Mouse (Mus musculus): Measurements from ENCODE around the gene Cep55. TPM values are rescaled to one million over a fixed set of nuclear protein-coding genes. Genes with fewer than 3 reads are reported as not detected.

Cep55 gene
- polyA plus RNA-seq, 1 experiment: 0.79 TPM

DNA sequence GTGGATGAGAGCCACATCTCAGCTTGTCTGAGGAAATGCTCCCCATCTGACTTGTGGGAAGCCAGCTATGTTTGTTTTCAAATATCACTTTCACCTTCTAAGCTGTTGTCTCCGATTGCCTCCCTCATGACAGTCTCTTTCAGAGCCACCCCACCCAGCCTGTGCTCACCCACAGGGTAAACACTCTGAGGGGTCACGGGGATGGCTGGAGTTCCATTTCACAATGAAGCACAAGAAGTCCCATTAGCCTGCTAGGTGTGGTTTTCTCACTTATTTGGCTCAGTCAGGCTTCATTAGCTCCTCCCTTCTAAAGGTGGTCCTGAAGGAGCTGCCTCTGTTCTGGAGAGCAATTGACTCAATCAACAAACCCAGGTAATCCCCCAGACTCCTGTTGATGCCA, 19.0 kb upstream of the Cep55 start:
- H3K4me1 ChIP-seq (ENCODE audit: control insufficient read depth, insufficient read depth, low read length): peaks cover 2% of the 10 kb centered on the region; the same call in 1 of the 2 replicates
- no peak overlapping the region for H3K27ac ChIP-seq (ENCODE audit: insufficient read depth, low read length)
- no peak for TF ChIP-seq CTCF (IDR thresholded peaks at IDR 0.05; ENCODE audit: extremely low read depth, insufficient read depth, low read length)
- TF ChIP-seq POLR2A (IDR thresholded peaks at IDR 0.05; ENCODE audit: extremely low read depth, insufficient read depth, low read length): no peak
- H3K4me3 ChIP-seq (ENCODE audit: insufficient read depth, low read length): no peak overlapping the region

DNA sequence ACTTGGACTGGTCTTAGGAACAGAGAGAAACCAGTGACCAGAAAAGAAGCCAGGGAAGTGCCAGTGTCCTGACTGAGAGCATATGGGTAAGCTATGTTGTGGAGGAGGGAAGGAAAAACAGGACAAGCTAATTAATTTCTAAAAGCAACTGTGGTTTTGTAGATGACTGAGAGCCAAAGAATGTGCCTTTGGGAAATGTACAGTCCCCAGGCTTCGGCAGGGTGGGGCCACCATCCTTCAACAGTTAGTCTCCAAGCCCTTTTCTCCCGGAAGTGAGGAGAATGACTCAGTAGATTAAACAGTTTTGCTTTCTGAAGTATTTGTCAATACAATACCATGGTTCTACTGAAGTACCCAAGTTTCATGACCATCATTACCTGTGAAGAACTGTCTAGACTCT, 16.5 kb upstream of the Cep55 start:
- TF ChIP-seq POLR2A (IDR thresholded peaks at IDR 0.05; ENCODE audit: extremely low read depth, insufficient read depth, low read length): no peak
- no peak for TF ChIP-seq CTCF (IDR thresholded peaks at IDR 0.05; ENCODE audit: extremely low read depth, insufficient read depth, low read length)
- H3K4me3 ChIP-seq (ENCODE audit: insufficient read depth, low read length): no peak overlapping the region
- no peaks in the 10 kb centered on the region for H3K4me1 ChIP-seq (ENCODE audit: control insufficient read depth, insufficient read depth, low read length)
- H3K27ac ChIP-seq (ENCODE audit: insufficient read depth, low read length): no peak overlapping the region

DNA sequence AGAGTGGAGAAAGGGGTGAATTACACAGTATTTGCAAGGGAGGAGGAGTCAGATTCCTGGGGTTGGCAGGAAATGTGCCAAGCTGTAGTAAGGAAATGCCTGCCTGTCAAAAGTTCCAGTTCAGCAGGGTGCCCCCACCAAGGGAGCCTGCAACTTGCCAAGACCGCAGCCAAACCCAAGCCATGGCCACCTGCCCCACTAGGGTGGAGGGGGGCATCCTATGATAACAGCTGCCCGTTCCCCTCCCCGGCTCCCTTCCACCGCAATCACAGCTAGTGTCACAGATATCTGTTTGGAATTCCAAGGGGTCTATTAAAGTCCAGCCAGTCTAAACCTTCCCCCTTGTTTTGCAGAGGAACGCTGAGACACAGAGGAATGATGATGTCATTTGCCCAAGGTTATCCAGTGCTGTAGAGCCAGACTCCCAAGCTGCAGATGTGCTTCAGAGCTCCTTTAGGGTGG, 12.5 kb upstream of the Cep55 start:
- H3K4me3 ChIP-seq (ENCODE audit: insufficient read depth, low read length): peak overlapping the region; percentile 24; the same call in 1 of the 2 replicates
- TF ChIP-seq CTCF (IDR thresholded peaks at IDR 0.05; ENCODE audit: extremely low read depth, insufficient read depth, low read length) (no peak), POLR2A (IDR thresholded peaks at IDR 0.05; ENCODE audit: extremely low read depth, insufficient read depth, low read length) (no peak)

DNA sequence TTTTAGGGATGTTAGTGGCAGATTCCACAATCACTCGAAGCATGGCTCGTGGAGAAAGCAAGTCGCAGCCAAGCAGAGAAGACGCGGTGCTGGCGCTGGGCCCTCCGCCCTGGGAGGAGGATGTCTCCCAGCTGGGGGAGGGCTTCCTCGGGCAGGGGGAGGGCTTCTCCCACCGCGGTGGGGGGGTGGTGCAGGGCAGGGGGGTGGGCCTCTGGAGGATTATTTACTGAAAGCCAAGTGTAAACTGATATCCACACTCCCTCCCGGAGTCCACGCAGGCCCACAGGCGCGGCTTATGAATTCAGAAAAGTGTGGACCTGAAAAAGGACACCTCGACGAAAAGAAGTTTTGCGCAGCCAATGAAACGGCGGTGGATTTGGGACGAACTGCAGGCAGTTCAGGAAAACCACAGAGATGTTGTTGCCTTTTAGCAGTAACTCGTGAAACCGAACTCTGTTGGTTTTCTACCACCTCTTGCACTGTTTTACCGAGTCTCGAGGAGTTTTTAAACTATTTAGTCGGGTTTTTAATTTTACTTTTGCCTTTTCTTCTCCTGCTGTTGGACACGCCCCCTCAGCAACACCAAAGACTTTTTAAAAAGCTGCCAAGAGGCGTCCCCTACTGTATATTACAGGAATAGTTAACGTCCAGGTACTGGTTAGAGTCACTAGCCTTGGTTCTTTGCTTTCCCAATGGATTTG, 11.4 kb upstream of the Cep55 start, which contains the start of gene Myof:
TSS of gene Myof (minus strand) at position 297 of the 701 bp plus-strand sequence.
- Histone ChIP-seq H3K4me3 (ENCODE audit: insufficient read depth, low read length) (peak within 1 kb of the TSS; percentile 24), H3K4me1 (ENCODE audit: control insufficient read depth, insufficient read depth, low read length) (no peaks in the 10 kb centered on the region), H3K27ac (ENCODE audit: insufficient read depth, low read length) (no peak within 1 kb of the TSS)
- no peak for TF ChIP-seq POLR2A (IDR thresholded peaks at IDR 0.05; ENCODE audit: extremely low read depth, insufficient read depth, low read length)
- peak; percentile 24; the same call in 1 of the 2 replicates for TF ChIP-seq CTCF (IDR thresholded peaks at IDR 0.05; ENCODE audit: extremely low read depth, insufficient read depth, low read length)

More for the DNA sequence above, 12.5 kb upstream of the Cep55 start:
- no peaks in the 10 kb centered on the region for H3K4me1 ChIP-seq (ENCODE audit: control insufficient read depth, insufficient read depth, low read length)
- no peak overlapping the region for H3K27ac ChIP-seq (ENCODE audit: insufficient read depth, low read length)

DNA sequence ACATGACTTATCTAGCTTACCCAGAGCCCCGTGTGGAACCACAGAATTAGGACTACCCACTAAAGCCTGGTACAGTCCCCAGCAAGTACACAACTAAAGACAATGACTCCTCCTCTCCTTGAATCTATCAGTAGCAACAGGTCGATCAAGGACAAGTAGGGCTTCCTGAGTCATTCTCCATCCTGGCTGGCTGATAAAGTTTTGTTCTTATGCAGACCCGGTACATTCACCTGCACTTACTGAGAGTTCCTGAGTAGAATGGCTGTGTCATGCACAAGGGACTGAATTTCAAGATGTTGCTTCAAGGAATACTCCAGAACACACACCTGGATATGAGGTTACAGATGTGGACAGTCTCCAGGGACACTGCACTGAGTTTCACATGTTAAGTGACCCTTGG, 9.6 kb upstream of the Cep55 start:
- H3K4me3 ChIP-seq (ENCODE audit: insufficient read depth, low read length): no peak overlapping the region
- no peak overlapping the region for H3K27ac ChIP-seq (ENCODE audit: insufficient read depth, low read length)
- no peak for TF ChIP-seq CTCF (IDR thresholded peaks at IDR 0.05; ENCODE audit: extremely low read depth, insufficient read depth, low read length)
- TF ChIP-seq POLR2A (IDR thresholded peaks at IDR 0.05; ENCODE audit: extremely low read depth, insufficient read depth, low read length): no peak
- H3K4me1 ChIP-seq (ENCODE audit: control insufficient read depth, insufficient read depth, low read length): no peaks in the 10 kb centered on the region

DNA sequence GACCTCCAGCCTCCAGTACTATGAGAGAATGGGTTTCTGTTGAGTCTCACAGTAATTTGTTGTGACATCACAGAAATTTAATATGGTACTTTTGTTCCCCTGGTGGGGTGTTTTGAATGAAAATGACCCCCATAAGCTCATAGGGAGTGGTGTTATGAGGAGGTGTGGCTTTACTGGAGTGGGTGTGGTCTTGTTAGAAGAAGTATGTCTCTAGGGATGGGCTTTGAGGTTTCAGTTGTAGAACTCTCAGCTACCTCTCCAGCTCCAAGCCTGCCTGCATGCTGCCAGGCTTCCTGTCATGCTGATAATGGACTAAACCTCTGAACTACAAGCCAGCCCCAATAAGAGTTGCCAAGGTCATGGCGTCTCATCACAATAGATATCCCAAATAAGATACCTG, 5.1 kb upstream of the Cep55 start:
- no peak overlapping the region for H3K27ac ChIP-seq (ENCODE audit: insufficient read depth, low read length)
- no peak overlapping the region for H3K4me3 ChIP-seq (ENCODE audit: insufficient read depth, low read length)
- TF ChIP-seq CTCF (IDR thresholded peaks at IDR 0.05; ENCODE audit: extremely low read depth, insufficient read depth, low read length) (no peak), POLR2A (IDR thresholded peaks at IDR 0.05; ENCODE audit: extremely low read depth, insufficient read depth, low read length) (no peak)
- H3K4me1 ChIP-seq (ENCODE audit: control insufficient read depth, insufficient read depth, low read length): peaks cover 2% of the 10 kb centered on the region; the same call in 1 of the 2 replicates

DNA sequence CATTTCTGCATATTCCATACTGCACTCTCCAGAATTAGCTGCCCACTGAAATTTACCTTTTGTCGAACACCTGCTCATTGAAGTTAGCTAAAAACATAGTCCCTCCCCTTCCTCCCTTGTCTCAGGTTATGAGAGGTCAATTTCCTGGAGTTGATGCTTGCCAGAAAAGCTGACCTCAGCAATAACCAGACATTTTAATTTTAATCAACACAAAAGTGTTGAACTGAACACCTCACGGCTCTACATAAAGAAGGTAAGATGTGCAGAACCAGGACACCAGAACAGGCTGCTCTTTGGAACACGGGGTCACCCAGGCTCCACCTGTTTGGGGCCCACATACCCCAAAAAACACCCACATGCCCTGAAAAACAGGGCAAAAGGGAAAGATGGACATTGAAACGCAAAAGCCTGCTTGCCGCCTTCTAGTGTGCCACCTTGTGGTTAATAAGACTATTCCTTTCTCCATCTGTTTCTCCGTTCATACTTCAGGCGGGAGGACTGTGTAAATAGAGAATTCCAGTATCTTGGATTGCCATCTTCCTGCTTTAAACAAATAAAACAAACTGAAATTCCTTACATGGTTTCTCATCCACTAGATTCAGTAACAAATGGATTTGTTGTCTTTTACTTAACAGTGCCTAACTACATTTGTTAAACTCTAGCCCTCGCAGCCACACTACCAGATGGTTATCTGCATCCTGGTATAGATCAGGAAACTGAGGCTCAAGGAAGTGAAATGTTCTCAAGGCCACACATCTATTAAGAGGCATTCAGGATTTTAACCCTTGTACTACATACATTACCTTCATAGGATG, 1.4 kb upstream of the Cep55 start:
- H3K4me1 ChIP-seq (ENCODE audit: control insufficient read depth, insufficient read depth, low read length): peaks cover 2% of the 10 kb centered on the region; the same call in 1 of the 2 replicates
- peak overlapping the region; percentile 57 for H3K4me3 ChIP-seq (ENCODE audit: insufficient read depth, low read length)
- no peak overlapping the region for H3K27ac ChIP-seq (ENCODE audit: insufficient read depth, low read length)
- TF ChIP-seq POLR2A (IDR thresholded peaks at IDR 0.05; ENCODE audit: extremely low read depth, insufficient read depth, low read length) (no peak), CTCF (IDR thresholded peaks at IDR 0.05; ENCODE audit: extremely low read depth, insufficient read depth, low read length) (peak; percentile 59)

DNA sequence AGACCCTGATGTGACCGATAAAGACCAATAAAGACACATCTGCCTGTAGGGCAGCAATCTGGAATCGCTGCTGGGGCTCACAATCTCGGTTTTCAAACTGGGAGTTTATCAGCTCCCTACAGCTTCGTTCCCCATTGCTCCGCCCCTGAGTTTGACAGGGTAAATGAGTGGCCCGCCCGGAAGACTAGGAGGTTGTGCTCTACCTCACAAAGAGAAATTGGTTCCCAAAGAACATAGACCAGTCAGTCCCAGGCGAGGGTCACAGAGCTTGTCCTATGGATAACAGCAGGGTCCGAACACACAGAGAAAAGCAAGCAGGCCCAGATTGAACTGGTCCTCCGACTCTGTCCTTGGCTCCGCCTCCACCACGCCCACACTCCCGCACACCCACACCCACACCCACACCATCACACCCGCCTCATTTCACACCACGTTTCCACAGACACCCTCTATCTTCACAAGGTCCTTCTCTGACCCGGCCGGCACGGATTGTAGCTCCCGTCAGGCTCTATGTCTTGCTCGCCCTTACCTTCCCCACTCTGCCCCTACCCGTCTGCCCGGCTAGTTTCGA, 577 bp upstream of the Cep55 start:
- no peak for TF ChIP-seq CTCF (IDR thresholded peaks at IDR 0.05; ENCODE audit: extremely low read depth, insufficient read depth, low read length)
- TF ChIP-seq POLR2A (IDR thresholded peaks at IDR 0.05; ENCODE audit: extremely low read depth, insufficient read depth, low read length): no peak
- Histone ChIP-seq H3K4me1 (ENCODE audit: control insufficient read depth, insufficient read depth, low read length) (peaks cover 2% of the 10 kb centered on the region; the same call in 1 of the 2 replicates), H3K27ac (ENCODE audit: insufficient read depth, low read length) (no peak overlapping the region), H3K4me3 (ENCODE audit: insufficient read depth, low read length) (peak overlapping the region; percentile 57)

DNA sequence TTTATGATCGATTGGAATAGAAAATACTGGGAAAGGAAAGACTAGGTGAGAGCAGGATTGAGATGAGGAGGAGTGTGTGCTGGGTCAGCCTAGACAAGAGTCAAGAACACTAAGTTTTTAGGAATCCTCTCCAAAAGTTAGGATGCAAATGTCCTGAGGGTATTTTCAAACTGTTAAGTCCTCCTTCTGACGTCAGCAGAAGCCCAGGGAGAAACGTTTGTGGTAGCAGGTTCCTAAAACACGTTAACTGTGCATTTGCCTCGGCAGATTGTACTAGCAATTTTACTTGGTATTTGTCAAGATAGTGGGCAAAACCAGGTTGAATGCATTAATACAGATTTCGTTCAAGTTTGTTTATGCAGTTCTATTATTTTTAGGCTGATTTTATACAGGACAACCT, 987 bp downstream of the Cep55 start:
- no peak overlapping the region for H3K4me3 ChIP-seq (ENCODE audit: insufficient read depth, low read length)
- peaks cover 2% of the 10 kb centered on the region; the same call in 1 of the 2 replicates for H3K4me1 ChIP-seq (ENCODE audit: control insufficient read depth, insufficient read depth, low read length)
- TF ChIP-seq POLR2A (IDR thresholded peaks at IDR 0.05; ENCODE audit: extremely low read depth, insufficient read depth, low read length) (no peak), CTCF (IDR thresholded peaks at IDR 0.05; ENCODE audit: extremely low read depth, insufficient read depth, low read length) (no peak)
- no peak overlapping the region for H3K27ac ChIP-seq (ENCODE audit: insufficient read depth, low read length)

All from cortical plate, adult 2 months (tissue).